Mouse (Mus musculus): ENCODE results near the gene Arl16. TPM values are rescaled to one million over a fixed set of nuclear protein-coding genes. Genes with fewer than 3 reads are reported as not detected.

The Arl16 gene
- polyA plus RNA-seq, 1 experiment = 13.6 TPM

GRCm38 (mm10) chr11:120483448-120483934, 16.1 kb upstream of the Arl16 start:
- Histone ChIP-seq H3K4me3 (ENCODE audit: insufficient read depth, low read length) (peak overlapping the region; percentile 98), H3K27ac (ENCODE audit: insufficient read depth, low read depth, low read length) (peak overlapping the region; percentile 45; the same call in 1 of the 2 replicates), H3K4me1 (ENCODE audit: control insufficient read depth, insufficient read depth, low read length) (peaks cover 4% of the 10 kb centered on the region; the same call in 1 of the 2 replicates)
- TF ChIP-seq POLR2A (IDR thresholded peaks at IDR 0.05; ENCODE audit: borderline replicate concordance, low read depth, low read length) (no peak), CTCF (IDR thresholded peaks at IDR 0.05; ENCODE audit: low read depth, low read length) (no peak)

DNA sequence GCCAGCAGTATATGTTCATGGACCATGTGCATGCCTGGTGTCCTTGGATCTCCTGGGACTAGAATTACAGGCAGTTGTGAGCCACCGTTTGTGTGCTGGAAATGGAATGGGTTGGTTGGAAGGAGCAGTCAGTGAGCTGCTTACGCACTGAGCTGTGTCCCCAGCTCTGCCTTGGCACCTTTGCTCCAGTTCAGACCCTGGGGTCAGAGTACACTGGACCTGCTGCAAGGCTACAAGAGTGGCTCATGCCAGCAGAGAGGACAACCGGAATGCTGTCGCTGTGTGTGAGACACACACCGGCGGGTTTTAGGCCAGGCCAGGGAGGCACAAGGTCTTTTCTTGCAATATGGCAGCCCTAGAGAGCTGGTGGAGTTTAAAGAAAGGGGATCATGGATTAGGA, 4.6 kb upstream of the Arl16 start:
- Histone ChIP-seq H3K27ac (ENCODE audit: insufficient read depth, low read depth, low read length) (no peak overlapping the region), H3K4me1 (ENCODE audit: control insufficient read depth, insufficient read depth, low read length) (peaks cover 6% of the 10 kb centered on the region; the same call in 1 of the 2 replicates), H3K4me3 (ENCODE audit: insufficient read depth, low read length) (no peak overlapping the region)
- TF ChIP-seq POLR2A (IDR thresholded peaks at IDR 0.05; ENCODE audit: borderline replicate concordance, low read depth, low read length) = no peak
- TF ChIP-seq CTCF (IDR thresholded peaks at IDR 0.05; ENCODE audit: low read depth, low read length) = no peak

DNA sequence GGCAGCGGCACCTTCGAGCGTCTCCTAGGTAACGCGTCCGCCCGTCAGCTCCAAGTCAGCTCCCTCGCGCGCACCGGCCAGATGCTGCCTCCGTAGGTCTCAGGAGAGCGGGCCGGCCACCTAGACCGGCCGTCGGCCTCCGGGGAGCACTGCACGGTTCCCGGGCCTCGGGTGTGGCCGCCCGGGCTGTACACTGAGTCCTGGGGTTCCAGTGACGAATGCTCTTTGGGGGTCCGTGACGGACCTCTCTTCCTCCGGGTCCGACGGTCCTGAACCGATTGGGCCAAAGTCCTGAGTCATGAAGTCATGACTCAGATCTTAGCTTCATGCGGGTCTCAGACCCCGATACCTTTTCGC, 307 bp upstream of the Arl16 start:
- Histone ChIP-seq H3K4me3 (ENCODE audit: insufficient read depth, low read length) (peak overlapping the region; percentile 66), H3K27ac (ENCODE audit: insufficient read depth, low read depth, low read length) (peak overlapping the region; percentile 18; the same call in 1 of the 2 replicates), H3K4me1 (ENCODE audit: control insufficient read depth, insufficient read depth, low read length) (peaks cover 18% of the 10 kb centered on the region)
- TF ChIP-seq CTCF (IDR thresholded peaks at IDR 0.05; ENCODE audit: low read depth, low read length) = no peak
- no peak for TF ChIP-seq POLR2A (IDR thresholded peaks at IDR 0.05; ENCODE audit: borderline replicate concordance, low read depth, low read length)

DNA sequence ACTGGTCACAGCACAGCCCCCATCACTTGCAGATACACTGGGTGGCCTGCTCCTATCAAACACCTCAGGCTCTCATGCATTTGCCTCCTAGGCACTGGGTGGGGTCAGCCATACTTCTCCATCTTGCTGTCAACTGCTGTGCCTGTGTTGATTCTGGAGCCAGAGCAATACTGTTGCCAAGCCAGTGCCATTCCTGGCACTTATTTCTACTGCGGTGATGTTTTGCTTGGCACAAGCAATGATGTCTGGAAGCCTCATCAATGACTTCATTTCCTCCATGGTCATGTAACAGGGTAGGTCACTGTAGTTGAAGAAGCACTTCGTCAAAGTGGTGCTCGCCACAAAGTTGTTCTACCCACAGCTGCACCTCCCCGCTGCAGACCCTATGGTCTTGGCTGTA, 1.9 kb downstream of the Arl16 start:
- Histone ChIP-seq H3K4me3 (ENCODE audit: insufficient read depth, low read length) (no peak overlapping the region), H3K27ac (ENCODE audit: insufficient read depth, low read depth, low read length) (no peak overlapping the region), H3K4me1 (ENCODE audit: control insufficient read depth, insufficient read depth, low read length) (peaks cover 18% of the 10 kb centered on the region)
- TF ChIP-seq CTCF (IDR thresholded peaks at IDR 0.05; ENCODE audit: low read depth, low read length) (no peak), POLR2A (IDR thresholded peaks at IDR 0.05; ENCODE audit: borderline replicate concordance, low read depth, low read length) (no peak)

DNA sequence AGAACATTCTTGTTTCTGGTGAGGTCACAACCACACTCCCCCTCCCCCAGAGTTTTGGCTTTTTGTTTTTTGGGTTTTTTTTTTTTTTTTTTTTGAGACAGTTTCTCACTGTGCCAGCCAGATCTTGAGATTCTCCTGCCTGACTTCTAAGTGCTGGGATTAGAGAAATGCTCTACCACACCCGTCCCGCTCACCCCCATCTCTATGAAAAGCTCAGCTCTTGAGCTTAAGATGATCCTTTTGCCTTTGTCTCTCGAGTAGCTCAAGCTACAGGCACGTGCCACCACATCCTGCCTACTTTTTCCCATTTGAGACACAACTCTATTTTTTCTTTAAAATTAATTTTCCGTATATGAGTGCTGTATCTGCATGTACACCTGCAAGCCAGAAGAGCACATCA, 3.0 kb downstream of the Arl16 start:
- no peak overlapping the region for H3K27ac ChIP-seq (ENCODE audit: insufficient read depth, low read depth, low read length)
- TF ChIP-seq CTCF (IDR thresholded peaks at IDR 0.05; ENCODE audit: low read depth, low read length) (no peak), POLR2A (IDR thresholded peaks at IDR 0.05; ENCODE audit: borderline replicate concordance, low read depth, low read length) (no peak)
- peaks cover 18% of the 10 kb centered on the region for H3K4me1 ChIP-seq (ENCODE audit: control insufficient read depth, insufficient read depth, low read length)
- H3K4me3 ChIP-seq (ENCODE audit: insufficient read depth, low read length) = no peak overlapping the region

- no peak overlapping the region for H3K4me3 ChIP-seq (ENCODE audit: insufficient read depth, low read length)
- no peak overlapping the region for H3K27ac ChIP-seq (ENCODE audit: insufficient read depth, low read depth, low read length)
- no peak for TF ChIP-seq CTCF (IDR thresholded peaks at IDR 0.05; ENCODE audit: low read depth, low read length)
- no peak for TF ChIP-seq POLR2A (IDR thresholded peaks at IDR 0.05; ENCODE audit: borderline replicate concordance, low read depth, low read length)
- H3K4me1 ChIP-seq (ENCODE audit: control insufficient read depth, insufficient read depth, low read length) = peaks cover 14% of the 10 kb centered on the region
These were observed 3.9 kb downstream of the Arl16 start for GRCm38 (mm10) chr11:120463536-120463935.

DNA sequence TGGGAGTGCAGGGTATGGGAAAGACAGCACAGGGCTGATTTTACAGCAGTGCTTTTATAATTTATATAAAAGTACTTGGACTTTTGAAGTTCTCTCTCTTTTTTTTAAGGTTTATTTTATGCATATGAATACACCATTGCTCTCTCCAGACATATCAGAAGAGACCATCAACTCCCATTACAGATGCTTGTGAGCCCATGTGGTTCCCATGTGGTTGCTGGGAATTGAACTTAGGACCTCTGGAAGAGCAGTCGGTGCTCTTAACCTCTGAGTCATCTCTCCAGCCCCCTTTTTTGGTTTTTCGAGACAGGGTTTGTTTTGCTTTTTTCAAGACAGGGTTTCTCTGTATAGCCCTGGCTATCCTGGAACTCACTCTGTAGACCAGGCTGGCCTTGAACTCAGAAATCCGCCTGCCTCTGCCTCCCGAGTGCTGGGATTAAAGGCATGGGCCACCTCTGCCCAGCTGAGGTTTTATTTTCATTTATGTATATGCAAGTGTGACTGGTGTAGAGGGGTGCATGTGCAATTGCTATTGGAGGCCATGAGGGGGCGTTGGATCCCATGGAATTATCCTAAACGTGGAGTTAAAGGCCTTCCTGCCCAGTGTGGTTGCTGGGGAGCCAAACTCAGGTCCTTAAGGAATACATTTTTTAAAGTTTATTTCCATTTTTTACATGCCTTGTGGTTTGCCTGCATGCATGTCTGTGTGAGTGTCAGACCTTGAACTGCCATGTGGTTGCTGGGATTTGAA, 8.4 kb downstream of the Arl16 start:
- Histone ChIP-seq H3K4me1 (ENCODE audit: control insufficient read depth, insufficient read depth, low read length) (peaks cover 9% of the 10 kb centered on the region), H3K27ac (ENCODE audit: insufficient read depth, low read depth, low read length) (no peak overlapping the region), H3K4me3 (ENCODE audit: insufficient read depth, low read length) (peak overlapping the region; percentile 78)
- TF ChIP-seq CTCF (IDR thresholded peaks at IDR 0.05; ENCODE audit: low read depth, low read length) (no peak), POLR2A (IDR thresholded peaks at IDR 0.05; ENCODE audit: borderline replicate concordance, low read depth, low read length) (no peak)

DNA sequence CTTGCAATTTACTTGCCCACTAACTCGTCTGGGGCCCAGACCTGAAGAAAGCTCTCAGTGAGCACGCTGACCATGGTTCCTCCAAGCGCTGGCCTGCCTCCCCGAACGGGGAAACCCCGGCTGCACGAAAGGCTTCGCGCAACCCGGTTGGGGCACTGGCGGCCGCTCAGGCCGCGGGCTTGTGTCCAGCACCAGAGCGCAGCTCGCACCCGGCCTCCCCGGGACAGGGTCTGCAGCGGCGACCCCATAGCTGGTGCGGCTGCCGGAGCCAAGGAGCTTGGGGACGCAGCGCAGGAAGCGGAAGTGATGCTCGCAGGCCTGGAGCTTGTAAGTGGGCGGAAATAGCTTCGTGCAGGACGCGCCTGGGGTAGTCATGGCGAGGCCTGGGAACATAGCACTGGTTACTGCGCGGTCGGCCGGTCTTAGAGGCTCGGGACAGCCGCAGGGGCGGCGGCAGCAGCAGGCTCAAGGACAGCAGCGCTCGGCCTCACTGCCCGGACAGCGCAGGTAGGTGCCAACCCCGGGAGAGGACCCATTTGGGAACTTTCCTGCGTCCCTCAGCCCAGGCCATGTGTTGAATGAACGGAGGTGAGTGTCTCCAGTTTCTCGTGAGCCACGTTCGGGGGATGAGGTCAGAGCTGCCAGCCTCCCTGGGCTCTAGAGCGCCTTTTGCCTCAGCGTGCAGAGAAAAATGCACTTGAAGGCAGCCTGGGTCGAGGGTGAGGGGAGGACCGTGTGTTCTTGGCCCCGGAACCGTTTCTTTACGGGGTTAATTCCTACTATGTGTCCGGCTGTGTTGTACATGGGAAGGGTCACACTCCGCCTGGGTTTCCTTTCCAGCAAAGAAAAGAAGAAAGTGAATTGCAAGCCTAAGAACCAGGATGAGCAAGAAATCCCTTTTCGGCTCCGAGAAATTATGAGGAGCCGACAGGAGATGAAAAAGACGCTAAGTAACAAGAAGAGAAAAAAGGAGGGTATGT, 9.3 kb downstream of the Arl16 start, which contains the start of the genes Oxld1 and Ccdc137:
TSS of gene Oxld1 (minus strand) at position 297 of the 980 bp plus-strand sequence.
TSS of gene Ccdc137 (plus strand) at position 344 of the 980 bp plus-strand sequence.
- Histone ChIP-seq H3K27ac (ENCODE audit: insufficient read depth, low read depth, low read length) (peak within 1 kb of the TSS; percentile 89), H3K4me1 (ENCODE audit: control insufficient read depth, insufficient read depth, low read length) (peaks cover 15% of the 10 kb centered on the region), H3K4me3 (ENCODE audit: insufficient read depth, low read length) (peak within 1 kb of the TSS; percentile 78)
- TF ChIP-seq POLR2A (IDR thresholded peaks at IDR 0.05; ENCODE audit: borderline replicate concordance, low read depth, low read length) = no peak
- no peak for TF ChIP-seq CTCF (IDR thresholded peaks at IDR 0.05; ENCODE audit: low read depth, low read length)

GRCm38 (mm10) chr11:120457370-120457769, 10.0 kb downstream of the Arl16 start:
- Histone ChIP-seq H3K4me1 (ENCODE audit: control insufficient read depth, insufficient read depth, low read length) (peaks cover 17% of the 10 kb centered on the region), H3K27ac (ENCODE audit: insufficient read depth, low read depth, low read length) (peak overlapping the region; percentile 89)
- no peak for TF ChIP-seq POLR2A (IDR thresholded peaks at IDR 0.05; ENCODE audit: borderline replicate concordance, low read depth, low read length)
- no peak for TF ChIP-seq CTCF (IDR thresholded peaks at IDR 0.05; ENCODE audit: low read depth, low read length)

More at GRCm38 (mm10) chr11:120457370-120457769, 10.0 kb downstream of the Arl16 start:
- H3K4me3 ChIP-seq (ENCODE audit: insufficient read depth, low read length) = peak overlapping the region; percentile 78
